22 mouse cellular contexts compared by ENCODE assay signal in genomic region chr11:88573013-88573412, GRCm38 (mm10).
A peak's percentile ranks its signal among the peaks of the same experiment; 100 is the strongest.
DNase-seq lines count a peak whose midpoint lies in the region; ATAC-seq lines count a peak whose summit lies in the region.
"Had no signal": no experiment of that assay in that cellular context is flagged by ENCODE, and none has a peak within 500 bp of the region (broad histone marks: within the 10 kb centered on the region; RNA-seq: fewer than 3 reads in every experiment).

No protein-coding gene starts in this region.

- WGBS in heart, embryonic 13.5 days, result 91% methylated on average over 5 of the region's 5 CpGs
- 69% methylated on average over 5 of the region's 5 CpGs for WGBS in kidney, embryonic 15.5 days
- 47% methylated on average over 5 of the region's 5 CpGs for WGBS in neural tube, embryonic 13.5 days
- 39% methylated on average over 5 of the region's 5 CpGs for WGBS in neural tube, embryonic 15.5 days

- H3K27me3 ChIP-seq in heart, embryonic 13.5 days (replicated peaks), result no peaks in the 10 kb centered on the region
- no peaks in the 10 kb centered on the region for H3K27me3 ChIP-seq in kidney, embryonic 15.5 days
- no peaks in the 10 kb centered on the region for H3K27me3 ChIP-seq in neural tube, embryonic 13.5 days
- no peaks in the 10 kb centered on the region for H3K27me3 ChIP-seq in neural tube, embryonic 15.5 days (replicated peaks)
- H3K27me3 ChIP-seq: heart, embryonic 12.5 days; intestine, embryonic 15.5 days had no signal

- H3K36me3 ChIP-seq in heart, embryonic 13.5 days, result no peaks in the 10 kb centered on the region
- H3K36me3 ChIP-seq in kidney, embryonic 15.5 days, result 0 out of 2 replicates have a peak, but pooled peaks cover 5% of the 10 kb centered on the region
- H3K36me3 ChIP-seq in neural tube, embryonic 13.5 days, result no peaks in the 10 kb centered on the region
- no peaks in the 10 kb centered on the region for H3K36me3 ChIP-seq in neural tube, embryonic 15.5 days
- H3K36me3 ChIP-seq: intestine, embryonic 15.5 days; limb, embryonic 12.5 days had no signal

- H3K4me3 ChIP-seq in heart, embryonic 13.5 days, result no peak overlapping the region
- no peak overlapping the region for H3K4me3 ChIP-seq in kidney, embryonic 15.5 days (replicated peaks)
- no peak overlapping the region for H3K4me3 ChIP-seq in neural tube, embryonic 13.5 days
- no peak overlapping the region for H3K4me3 ChIP-seq in neural tube, embryonic 15.5 days (replicated peaks)
- H3K4me3 ChIP-seq: embryonic facial prominence, embryonic 10.5 days; gastrocnemius, adult 2 months; heart, embryonic 12.5 days; intestine, embryonic 15.5 days; limb, embryonic 12.5 days had no signal

- DNase-seq in heart, postnatal 14 days, result no peak
- DNase-seq in kidney, adult 8-10 months, result no peak
- DNase-seq in neural tube, embryonic 10.5 days (ENCODE audit: extremely low spot score, low spot score), result no peak
- DNase-seq in urinary bladder, postnatal 4 days (ENCODE audit: low spot score in 2 of 2), result no peak
- DNase-seq: adrenal gland, postnatal 14 days; cerebellum, adult 9-10 months; gastrocnemius, adult 2 months; heart, postnatal 4 days; kidney, adult 9 months; kidney, postnatal 25 days; liver, postnatal 0 days had no signal

- H3K4me1 ChIP-seq in heart, embryonic 13.5 days, result peaks cover 99% of the 10 kb centered on the region
- peaks cover 60% of the 10 kb centered on the region for H3K4me1 ChIP-seq in kidney, embryonic 15.5 days
- peaks cover 95% of the 10 kb centered on the region for H3K4me1 ChIP-seq in neural tube, embryonic 13.5 days (replicated peaks)
- H3K4me1 ChIP-seq in neural tube, embryonic 15.5 days, result peaks cover 72% of the 10 kb centered on the region

- no peak for ATAC-seq in heart, embryonic 13.5 days (ENCODE audit: extremely low read depth, insufficient number of reproducible peaks, low FRiP score, low TSS enrichment)
- ATAC-seq in kidney, embryonic 15.5 days (replicated peaks; ENCODE audit: low FRiP score), result no peak
- ATAC-seq in neural tube, embryonic 13.5 days (ENCODE audit: low read depth), result no peak
- ATAC-seq in neural tube, embryonic 15.5 days (ENCODE audit: low FRiP score), result no peak
- ATAC-seq: intestine, embryonic 15.5 days; liver, postnatal 0 days; lung, postnatal 0 days had no signal

- no peak overlapping the region for H3K9ac ChIP-seq in heart, embryonic 13.5 days
- no peak overlapping the region for H3K9ac ChIP-seq in kidney, embryonic 15.5 days
- H3K9ac ChIP-seq in neural tube, embryonic 13.5 days, result no peak overlapping the region
- no peak overlapping the region for H3K9ac ChIP-seq in neural tube, embryonic 15.5 days (replicated peaks)
- H3K9ac ChIP-seq: heart, embryonic 12.5 days; intestine, embryonic 15.5 days; limb, embryonic 12.5 days; liver, postnatal 0 days had no signal

- H3K9me3 ChIP-seq in heart, embryonic 13.5 days, result no peaks in the 10 kb centered on the region
- no peaks in the 10 kb centered on the region for H3K9me3 ChIP-seq in kidney, embryonic 15.5 days (replicated peaks)
- no peaks in the 10 kb centered on the region for H3K9me3 ChIP-seq in neural tube, embryonic 13.5 days
- no peaks in the 10 kb centered on the region for H3K9me3 ChIP-seq in neural tube, embryonic 15.5 days (replicated peaks)
- H3K9me3 ChIP-seq: embryonic facial prominence, embryonic 10.5 days; heart, embryonic 12.5 days; intestine, embryonic 15.5 days; limb, embryonic 12.5 days had no signal

- intact Hi-C loops in heart, postnatal 14 days (cut with DNase I), result no loop called here

- H3K27ac ChIP-seq in heart, embryonic 13.5 days (replicated peaks), result 0 out of 2 replicates have a peak overlapping the region, but pooled peaks have one; percentile 76
- peak overlapping the region; percentile 18; the same call in 1 of the 2 replicates for H3K27ac ChIP-seq in kidney, embryonic 15.5 days
- peak overlapping the region; percentile 63 for H3K27ac ChIP-seq in neural tube, embryonic 13.5 days (replicated peaks)
- peak overlapping the region; percentile 57 for H3K27ac ChIP-seq in neural tube, embryonic 15.5 days (replicated peaks)
- H3K27ac ChIP-seq: embryonic facial prominence, embryonic 10.5 days; intestine, embryonic 15.5 days; limb, embryonic 12.5 days; macrophage had no signal

- no peak overlapping the region for H3K4me2 ChIP-seq in heart, embryonic 13.5 days
- H3K4me2 ChIP-seq in kidney, embryonic 15.5 days, result no peak overlapping the region
- no peak overlapping the region for H3K4me2 ChIP-seq in neural tube, embryonic 13.5 days
- H3K4me2 ChIP-seq in neural tube, embryonic 15.5 days, result no peak overlapping the region
- H3K4me2 ChIP-seq: heart, embryonic 12.5 days; intestine, embryonic 15.5 days; limb, embryonic 12.5 days; liver, embryonic 11.5 days had no signal

Comparison
In these comparisons a context has a peak if more than half of its experiments do, and no peak if none do; other contexts are left out.
1. H3K27ac ChIP-seq: peak in every context shown above with its lines; median percentile 76 in heart, embryonic 13.5 days; 63 in neural tube, embryonic 13.5 days; 57 in neural tube, embryonic 15.5 days; 18 in kidney, embryonic 15.5 days.